Mouse (Mus musculus) midbrain, embryonic 10.5 days (tissue): Measurements from ENCODE around the gene Cyp26c1. TPM values are rescaled to one million over a fixed set of nuclear protein-coding genes. Genes with fewer than 3 reads are reported as not detected.

Experiments
- polyA plus RNA-seq: library from polyadenylated mRNA; unstranded; fragments of >200 nt; fragmentation: Nextera tagmentation; extraction: Ambion mirVana; gene quantifications from 2 replicates; pipeline ENCODE4 v1.2.1, GENCODE M21; 2016

The Cyp26c1 gene
- polyA plus RNA-seq, 1 experiment from 2014 or later = 0.89 TPM

Other genes with a start within 250 kb of the Cyp26c1 start
- 7.6 and 7.9 TPM in 2 replicates for gene Exoc6, start 135.2 kb upstream of the Cyp26c1 start, polyA plus RNA-seq
- gene Cyp26a1, start 12.2 kb downstream of the Cyp26c1 start, polyA plus RNA-seq = 1.8 and 3.2 TPM in 2 replicates